ENCODE assay signal across 20 mouse cellular contexts in the genomic region with DNA sequence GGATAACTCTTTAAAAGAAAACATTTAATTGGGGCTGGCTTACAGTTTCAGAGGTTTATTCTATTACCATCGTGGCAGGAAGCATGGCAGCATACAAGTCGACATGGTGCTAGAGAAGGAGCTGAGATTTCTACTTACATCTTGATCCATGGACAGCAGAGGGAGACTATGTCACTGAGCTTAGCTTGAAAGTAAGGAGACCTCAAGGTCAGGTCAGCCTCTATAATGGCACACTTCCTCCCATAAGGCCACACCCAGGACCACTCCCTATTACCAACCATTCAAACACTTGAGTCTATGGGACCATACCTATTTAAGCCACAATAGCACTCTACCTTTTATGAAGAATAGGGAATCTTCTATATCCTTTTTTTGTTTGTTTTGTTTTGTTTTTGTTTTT. TPM values are rescaled to one million over a fixed set of nuclear protein-coding genes. Genes with fewer than 3 reads are reported as not detected.
"Had no signal": no experiment of that assay in that cellular context is flagged by ENCODE, and none has a peak within 500 bp of the region (broad histone marks: within the 10 kb centered on the region; RNA-seq: fewer than 3 reads in every experiment).

No protein-coding gene starts in this region.

- H3K4me2 ChIP-seq: kidney, embryonic 15.5 days; limb, embryonic 12.5 days; limb, embryonic 15.5 days; liver, embryonic 12.5 days; liver, embryonic 15.5 days; midbrain, embryonic 13.5 days; neural tube, embryonic 13.5 days had no signal

- H3K36me3 ChIP-seq: kidney, embryonic 15.5 days; limb, embryonic 12.5 days; liver, embryonic 12.5 days; liver, embryonic 15.5 days; midbrain, embryonic 10.5 days; midbrain, embryonic 13.5 days; neural tube, embryonic 13.5 days had no signal

- H3K27ac ChIP-seq: kidney, embryonic 15.5 days; left cerebral cortex, adult 2 months; limb, embryonic 12.5 days; limb, embryonic 15.5 days; liver, embryonic 12.5 days; liver, embryonic 15.5 days; midbrain, embryonic 10.5 days; midbrain, embryonic 13.5 days; neural tube, embryonic 13.5 days had no signal

- H3K9me3 ChIP-seq: limb, embryonic 12.5 days; limb, embryonic 15.5 days; liver, embryonic 12.5 days; liver, embryonic 15.5 days; megakaryocyte, embryonic 14.5 days; midbrain, embryonic 10.5 days; midbrain, embryonic 13.5 days; neural tube, embryonic 13.5 days had no signal

- H3K9ac ChIP-seq: kidney, embryonic 15.5 days; limb, embryonic 12.5 days; limb, embryonic 15.5 days; liver, embryonic 12.5 days; liver, embryonic 15.5 days; midbrain, embryonic 13.5 days; neural tube, embryonic 13.5 days had no signal

- H3K4me3 ChIP-seq: kidney, embryonic 15.5 days; left cerebral cortex, adult 2 months; limb, embryonic 12.5 days; limb, embryonic 15.5 days; liver, embryonic 12.5 days; liver, embryonic 15.5 days; megakaryocyte, embryonic 14.5 days; midbrain, embryonic 10.5 days; midbrain, embryonic 13.5 days; myocyte; neural tube, embryonic 13.5 days had no signal

- H3K4me1 ChIP-seq: limb, embryonic 12.5 days; limb, embryonic 15.5 days had no signal

- ATAC-seq: liver, embryonic 12.5 days; midbrain, embryonic 13.5 days; midbrain, embryonic 16.5 days had no signal

- DNase-seq: kidney, adult 2 months; kidney, postnatal 10 days; kidney, postnatal 36 days; layer of hippocampus, postnatal 36 days; left cerebral cortex, postnatal 4 days; lung, adult 2 months; right cerebral cortex, postnatal 4 days; thymus, postnatal 25 days had no signal

- H3K27me3 ChIP-seq: kidney, embryonic 15.5 days; limb, embryonic 12.5 days; limb, embryonic 15.5 days; liver, embryonic 12.5 days; midbrain, embryonic 13.5 days; neural tube, embryonic 13.5 days had no signal

RNA-seq across cellular contexts. Expression of a gene that starts 29.5 kb away (rescaled TPM):
- polyA plus RNA-seq: lung, adult 2 months; midbrain, embryonic 16.5 days had no signal
